Mouse (Mus musculus): Measurements from ENCODE around the gene Zdhhc7. TPM values are rescaled to one million over a fixed set of nuclear protein-coding genes. Genes with fewer than 3 reads are reported as not detected.

The Zdhhc7 gene
- polyA plus RNA-seq (2012; rRNA removed) = 30.5 and 32.0 TPM in 2 replicates

GRCm38 (mm10) chr8:120101068-120101972 lies at the start of gene Zdhhc7:
TSS of gene Zdhhc7 (minus strand) at chr8:120101482.

GRCm38 (mm10) chr8:120113758-120114255 lies 12.5 kb upstream of the Zdhhc7 start, which contains the start of gene 6430548M08Rik:
TSS of gene 6430548M08Rik (plus strand) at chr8:120114152.

Other genes starting within 250 kb of the Zdhhc7 start
- 13.8 and 15.7 TPM in 2 replicates for gene Klhl36, start 239.2 kb downstream of the Zdhhc7 start, polyA plus RNA-seq (2012; rRNA removed)
- gene Usp10, start 191.1 kb downstream of the Zdhhc7 start, polyA plus RNA-seq (2012; rRNA removed) = 101 and 112 TPM in 2 replicates
- 45.4 and 47.0 TPM in 2 replicates for gene Gm20388, start 190.6 kb downstream of the Zdhhc7 start, polyA plus RNA-seq (2012; rRNA removed)
- gene Crispld2, start 109.0 kb downstream of the Zdhhc7 start, polyA plus RNA-seq (2012; rRNA removed) = 2.2 and 7.5 TPM in 2 replicates
- gene 6430548M08Rik, start 12.7 kb upstream of the Zdhhc7 start, polyA plus RNA-seq (2012; rRNA removed) = 34.9 and 36.2 TPM in 2 replicates
- 0.97 and 1.8 TPM in 2 replicates for gene Fam92b, start 76.0 kb upstream of the Zdhhc7 start, polyA plus RNA-seq (2012; rRNA removed)
- 40.7 and 46.8 TPM in 2 replicates for gene Gse1, start 127.0 kb upstream of the Zdhhc7 start, polyA plus RNA-seq (2012; rRNA removed)

All from central nervous system, embryonic 18 days (tissue).